Mouse (Mus musculus) lung, adult 2 months (tissue): ENCODE measurements at regions not wholly inside any gene's neighbourhood (a gene's known extent, or its start where the extent isn't known, plus 50 kb on each side); places are given as distances from the start of the nearest gene placed in this dataset.

ENCODE experiments used
- CTCF ChIP-seq: fragments of 200-500 bp; IDR thresholded peaks from 2 replicates; pipeline ENCODE4 v1.5.1; 2011; ENCODE audit warnings: mild to moderate bottlenecking, low read length, control low read depth; ENCODE audit not compliant: insufficient read depth
- POLR2A ChIP-seq: fragments of 200-500 bp; IDR thresholded peaks from 2 replicates; pipeline ENCODE4 v1.6.1; 2011; ENCODE audit warnings: low read depth, mild to moderate bottlenecking, control low read depth, low read length, borderline replicate concordance; ENCODE audit errors: extremely low read depth

GRCm38 (mm10) chr10:99423406-99423805 is 160.4 kb downstream of the Dusp6 start:
- no peak for TF ChIP-seq CTCF
- TF ChIP-seq POLR2A = no peak
